Mouse (Mus musculus) MEL (cell line): Measurements from ENCODE around the gene Gm20715. TPM values are rescaled to one million over a fixed set of nuclear protein-coding genes. Genes with fewer than 3 reads are reported as not detected.

Experiments used
- DNase-seq: peaks from one replicate; pipeline ENCODE4 v3.0.0; 2011; ENCODE audit warnings: low read depth, low spot score
- H3K27ac ChIP-seq: 2 replicates; pipeline ENCODE4 v1.5.1; 2012; ENCODE audit warnings: low read depth, mild to moderate bottlenecking, control low read depth, low read length, moderate library complexity; ENCODE audit not compliant: control insufficient read depth
- H3K27me3 ChIP-seq, 2 experiments: fragments of 150-350 bp in 1 of 2; sonication (generic) in 1 of 2; 2 replicates each; pipeline ENCODE4 v1.6.1; 2012; ENCODE audit warnings: low read length in 2 of 2, mild to moderate bottlenecking in 2 of 2, improper control_type of control experiment in 1 of 2, moderate library complexity in 1 of 2; ENCODE audit not compliant: insufficient read depth in 2 of 2, control insufficient read depth in 1 of 2
- H3K36me3 ChIP-seq, 2 experiments: 2 replicates each; pipeline ENCODE4 v1.6.1; 2012 to 2014; ENCODE audit warnings: low read length in 2 of 2, improper control_type of control experiment in 1 of 2, inconsistent platforms in 1 of 2, mild to moderate bottlenecking in 1 of 2; ENCODE audit not compliant: insufficient read depth in 2 of 2, control insufficient read depth in 1 of 2
- H3K4me1 ChIP-seq, 2 experiments: fragments of 150-350 bp in 1 of 2; sonication (generic) in 1 of 2; 2 replicates each; pipeline ENCODE4 v1.6.1; 2012; ENCODE audit warnings: low read length in 2 of 2, improper control_type of control experiment in 1 of 2, mild to moderate bottlenecking in 1 of 2; ENCODE audit not compliant: insufficient read depth in 2 of 2, control insufficient read depth in 1 of 2
- H3K4me3 ChIP-seq, 2 experiments: fragments of 150-350 bp in 1 of 2; sonication (generic) in 1 of 2; 2 replicates each; pipeline ENCODE4 v1.5.1; 2012; ENCODE audit warnings: low read depth in 2 of 2, low read length in 2 of 2, mild to moderate bottlenecking in 2 of 2, moderate library complexity in 2 of 2, control low read depth in 1 of 2, improper control_type of control experiment in 1 of 2; ENCODE audit not compliant: control insufficient read depth in 1 of 2, insufficient read depth in 1 of 2
- H3K79me2 ChIP-seq: 2 replicates; pipeline ENCODE4 v1.6.1; 2012; ENCODE audit warnings: mild to moderate bottlenecking, low read length, moderate library complexity; ENCODE audit not compliant: control insufficient read depth, poor library complexity, insufficient read depth
- H3K9ac ChIP-seq: 2 replicates; pipeline ENCODE4 v1.6.1; 2012; ENCODE audit warnings: low read depth, mild to moderate bottlenecking, control low read depth, low read length, moderate library complexity; ENCODE audit not compliant: control insufficient read depth, poor library complexity, severe bottlenecking
- H3K9me3 ChIP-seq: fragments of 150-350 bp; sonication (generic); replicated peaks from 2 replicates; pipeline ENCODE4 v1.6.1; 2012; ENCODE audit warnings: mild to moderate bottlenecking, low read length, improper control_type of control experiment, moderate library complexity; ENCODE audit not compliant: insufficient read depth
- BHLHE40 ChIP-seq: IDR thresholded peaks from 2 replicates; pipeline ENCODE4 v1.6.1; 2012; ENCODE audit warnings: low read depth, mild to moderate bottlenecking, inconsistent platforms, low read length, improper control_type of control experiment, borderline replicate concordance
- CTCF ChIP-seq, 3 experiments: IDR thresholded peaks in 2 of 3; conservative IDR thresholded peaks in 1 of 3; 2 replicates each; pipeline ENCODE4 v1.5.1; 2011 to 2012; ENCODE audit warnings: low read length in 3 of 3, low read depth in 2 of 3, mild to moderate bottlenecking in 2 of 3, improper control_type of control experiment in 1 of 3, inconsistent platforms in 1 of 3, mixed read lengths in 1 of 3, moderate library complexity in 1 of 3; ENCODE audit not compliant: control insufficient read depth in 1 of 3, insufficient read depth in 1 of 3, poor library complexity in 1 of 3, severe bottlenecking in 1 of 3
- EP300 ChIP-seq, 2 experiments: IDR thresholded peaks; 2 replicates each; pipeline ENCODE4 v1.6.1; 2011; ENCODE audit warnings: improper control_type of control experiment in 2 of 2, low read length in 2 of 2, low read depth in 1 of 2, mild to moderate bottlenecking in 1 of 2
- HCFC1 ChIP-seq: IDR thresholded peaks from 2 replicates; pipeline ENCODE4 v1.6.1; 2012; ENCODE audit warnings: low read depth, mild to moderate bottlenecking, inconsistent platforms, low read length, improper control_type of control experiment, moderate library complexity
- KAT2A ChIP-seq: conservative IDR thresholded peaks from 2 replicates; pipeline ENCODE4 v1.6.1; 2012; ENCODE audit warnings: low read depth, low read length, improper control_type of control experiment, inconsistent platforms
- MAZ ChIP-seq: IDR thresholded peaks from 2 replicates; pipeline ENCODE4 v1.6.1; 2012; ENCODE audit warnings: low read depth, mild to moderate bottlenecking, inconsistent platforms, low read length, improper control_type of control experiment
- MEF2A ChIP-seq: IDR thresholded peaks from 2 replicates; pipeline ENCODE4 v1.6.1; 2014; ENCODE audit warnings: low read depth, mild to moderate bottlenecking, inconsistent platforms, low read length, improper control_type of control experiment; ENCODE audit not compliant: poor library complexity, insufficient replicate concordance, severe bottlenecking; ENCODE audit errors: extremely low read depth
- NRF1 ChIP-seq: IDR thresholded peaks from 2 replicates; pipeline ENCODE4 v1.6.1; 2014; ENCODE audit warnings: low read depth, mild to moderate bottlenecking, inconsistent platforms, low read length, improper control_type of control experiment, moderate library complexity; ENCODE audit not compliant: poor library complexity, insufficient read depth, severe bottlenecking
- POLR2A ChIP-seq, 2 experiments: IDR thresholded peaks; 2 replicates each; pipeline ENCODE4 v1.6.1; 2011 to 2012; ENCODE audit warnings: low read length in 2 of 2, mild to moderate bottlenecking in 2 of 2, control low read depth in 1 of 2, improper control_type of control experiment in 1 of 2, low read depth in 1 of 2, moderate library complexity in 1 of 2; ENCODE audit not compliant: control insufficient read depth in 1 of 2, insufficient read depth in 1 of 2, poor library complexity in 1 of 2
- POLR2AphosphoS2 ChIP-seq: IDR thresholded peaks from 2 replicates; pipeline ENCODE4 v1.6.1; 2011; ENCODE audit warnings: low read length, improper control_type of control experiment
- SIN3A ChIP-seq: IDR thresholded peaks from 2 replicates; pipeline ENCODE4 v1.6.1; 2012; ENCODE audit warnings: low read length, improper control_type of control experiment, inconsistent platforms
- TAL1 ChIP-seq: IDR thresholded peaks from 2 replicates; pipeline ENCODE4 v1.6.1; 2012; ENCODE audit warnings: mild to moderate bottlenecking, inconsistent platforms, low read length, moderate library complexity, mixed read lengths
- TBP ChIP-seq: IDR thresholded peaks from 2 replicates; pipeline ENCODE4 v1.8.0; 2011; ENCODE audit warnings: low read depth, low read length, improper control_type of control experiment
- USF1 ChIP-seq: IDR thresholded peaks from 2 replicates; pipeline ENCODE4 v1.6.1; 2014; ENCODE audit warnings: low read depth, mild to moderate bottlenecking, inconsistent platforms, low read length, improper control_type of control experiment, moderate library complexity
- ZC3H11A ChIP-seq: IDR thresholded peaks from 2 replicates; pipeline ENCODE4 v1.6.1; 2012; ENCODE audit warnings: low read depth, mild to moderate bottlenecking, inconsistent platforms, low read length, improper control_type of control experiment
- ZMIZ1 ChIP-seq: IDR thresholded peaks from 2 replicates; pipeline ENCODE4 v1.6.1; 2012; ENCODE audit warnings: low read depth, mild to moderate bottlenecking, inconsistent platforms, low read length, improper control_type of control experiment, moderate library complexity
- ZNF384 ChIP-seq: IDR thresholded peaks from 2 replicates; pipeline ENCODE4 v1.6.1; 2012; ENCODE audit warnings: low read depth, mild to moderate bottlenecking, inconsistent platforms, low read length, improper control_type of control experiment
- polyA plus RNA-seq, 2 experiments: library from polyadenylated mRNA; stranded (reverse) in 1 of 2; unstranded in 1 of 2; fragments of >175 nt in 1 of 2; fragments of >200 nt in 1 of 2; gene quantifications; 2 replicates each; pipeline versions ENCODE4 v1.2.1 to v1.2.4; 2012; ENCODE audit warnings: low replicate concordance in 2 of 2, low read depth in 1 of 2; ENCODE audit not compliant: insufficient read length in 2 of 2, insufficient read depth in 1 of 2, missing spikeins in 1 of 2
- total RNA-seq: library from RNA; depleted of rRNA; stranded (reverse); fragments of 300-350 nt; gene quantifications from 2 replicates; pipeline ENCODE4 v1.2.3, GENCODE M21; 2012; rRNA removed

Gm20715 gene
- total and polyA plus RNA-seq, 3 experiments = not detected

DNA sequence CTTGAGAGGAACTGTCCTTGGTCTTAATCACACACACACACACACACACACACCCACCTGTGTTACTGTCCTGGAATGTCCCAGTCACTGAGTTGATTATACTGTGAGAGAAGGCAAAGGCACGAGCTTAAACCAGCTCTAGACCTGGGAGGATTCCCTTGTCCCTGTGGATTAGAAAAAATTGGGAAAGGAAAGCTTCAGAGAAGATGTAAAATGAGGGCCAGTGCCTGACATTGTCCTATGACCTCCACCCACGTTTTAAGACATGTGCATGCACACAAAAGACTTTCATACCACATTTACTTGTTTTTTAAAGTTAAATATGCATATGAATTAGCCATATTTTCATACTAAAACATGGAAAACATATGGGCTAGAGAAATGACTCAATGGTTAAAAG lies 76.8 kb downstream of the Gm20715 start, which contains the start of gene Olfr5:
Gene Olfr5, minus strand, starts transcription at position 101 of the 400 bp plus-strand sequence.
- Histone ChIP-seq H3K9ac (no peak within 1 kb of the TSS), H3K79me2 (no peaks in the 10 kb centered on the region), H3K4me1 (no peaks in the 10 kb centered on the region), H3K36me3 (no peaks in the 10 kb centered on the region), H3K4me3 (no peak within 1 kb of the TSS), H3K27ac (no peak within 1 kb of the TSS), H3K9me3 (no peaks in the 10 kb centered on the region), H3K27me3 (no peaks in the 10 kb centered on the region)
- no peak for DNase-seq
- TF ChIP-seq CTCF (IDR thresholded peaks at IDR 0.05 in 2 of 3, conservative IDR thresholded peaks at IDR 0.05 in 1 of 3; ENCODE audit: control insufficient read depth in 1 of 3, insufficient read depth in 1 of 3, low read depth in 2 of 3, low read length in 3 of 3, poor library complexity in 1 of 3, severe bottlenecking in 1 of 3) (no peak), ZMIZ1 (no peak), MAZ (no peak), EP300 (IDR thresholded peaks at IDR 0.05; ENCODE audit: low read depth in 1 of 2, low read length in 2 of 2) (no peak), BHLHE40 (no peak), USF1 (no peak), ZC3H11A (no peak), HCFC1 (no peak), KAT2A (no peak), POLR2A (IDR thresholded peaks at IDR 0.05; ENCODE audit: control insufficient read depth in 1 of 2, insufficient read depth in 1 of 2, low read depth in 1 of 2, low read length in 2 of 2, poor library complexity in 1 of 2) (no peak), ZNF384 (no peak), TAL1 (no peak), MEF2A (no peak), TBP (no peak), NRF1 (no peak), POLR2AphosphoS2 (no peak), SIN3A (no peak)

Other genes with a start within 250 kb of the Gm20715 start
- gene Zfp444, start 238.1 kb upstream of the Gm20715 start, total RNA-seq = 16.2 and 18.2 TPM in 2 replicates
- 10 to 100 TPM in 1 of 2 experiments, not detected in 1; 24.2 TPM for gene Zfp444, start 238.1 kb upstream of the Gm20715 start, polyA plus RNA-seq
- gene Galp, start 213.2 kb upstream of the Gm20715 start, total RNA-seq = not detected in 2 replicates
- gene Galp, start 213.2 kb upstream of the Gm20715 start, polyA plus RNA-seq = not detected
- gene Zscan5b, start 188.0 kb upstream of the Gm20715 start, total RNA-seq = not detected in 2 replicates
- not detected for gene Zscan5b, start 188.0 kb upstream of the Gm20715 start, polyA plus RNA-seq
- not detected in 2 replicates for gene Epp13, start 157.6 kb upstream of the Gm20715 start, total RNA-seq
- under 1 TPM in 1 of 2 experiments, not detected in 1; 0.14 TPM for gene Epp13, start 157.6 kb upstream of the Gm20715 start, polyA plus RNA-seq
- 3.4 and 3.9 TPM in 2 replicates for gene Zfp667, start 123.7 kb upstream of the Gm20715 start, total RNA-seq
- gene Zfp667, start 123.7 kb upstream of the Gm20715 start, polyA plus RNA-seq = 1 to 10 TPM in 1 of 2 experiments, not detected in 1; 5.3 TPM
- gene Zfp583, start 79.0 kb upstream of the Gm20715 start, total RNA-seq = not detected in 2 replicates
- gene Zfp583, start 79.0 kb upstream of the Gm20715 start, polyA plus RNA-seq = not detected
- not detected in 2 replicates for gene Gm3854, start 66.5 kb upstream of the Gm20715 start, total RNA-seq
- gene Gm3854, start 66.5 kb upstream of the Gm20715 start, polyA plus RNA-seq = not detected
- gene Zfp78, start 47.0 kb upstream of the Gm20715 start, total RNA-seq = 0.42 and 0.50 TPM in 2 replicates
- gene Zfp78, start 47.0 kb upstream of the Gm20715 start, polyA plus RNA-seq = under 1 TPM in 1 of 2 experiments, not detected in 1; 0.67 TPM
- 1.6 and 2.8 TPM in 2 replicates for gene Zfp28, start 27.0 kb upstream of the Gm20715 start, total RNA-seq
- gene Zfp28, start 27.0 kb upstream of the Gm20715 start, polyA plus RNA-seq = 1 to 10 TPM in 1 of 2 experiments, not detected in 1; 3.3 TPM
- not detected in 2 replicates for gene Smim17, start 11.6 kb upstream of the Gm20715 start, total RNA-seq
- not detected for gene Smim17, start 11.6 kb upstream of the Gm20715 start, polyA plus RNA-seq
- gene Olfr1344, start 28.4 kb downstream of the Gm20715 start, total RNA-seq = not detected in 2 replicates
- not detected for gene Olfr1344, start 28.4 kb downstream of the Gm20715 start, polyA plus RNA-seq
- not detected in 2 replicates for gene Olfr1336, start 45.9 kb downstream of the Gm20715 start, total RNA-seq
- under 1 TPM in 1 of 2 experiments, not detected in 1; 0.01 TPM for gene Olfr1336, start 45.9 kb downstream of the Gm20715 start, polyA plus RNA-seq
- gene Olfr1346, start 56.8 kb downstream of the Gm20715 start, total RNA-seq = not detected in 2 replicates
- not detected for gene Olfr1346, start 56.8 kb downstream of the Gm20715 start, polyA plus RNA-seq
- gene Olfr5, start 76.7 kb downstream of the Gm20715 start, total RNA-seq = not detected in 2 replicates
- not detected for gene Olfr5, start 76.7 kb downstream of the Gm20715 start, polyA plus RNA-seq
- not detected in 2 replicates for gene Olfr1347, start 89.5 kb downstream of the Gm20715 start, total RNA-seq
- not detected for gene Olfr1347, start 89.5 kb downstream of the Gm20715 start, polyA plus RNA-seq
- not detected in 2 replicates for gene Olfr1348, start 98.5 kb downstream of the Gm20715 start, total RNA-seq
- not detected for gene Olfr1348, start 98.5 kb downstream of the Gm20715 start, polyA plus RNA-seq
- gene Olfr1349, start 112.7 kb downstream of the Gm20715 start, total RNA-seq = not detected in 2 replicates
- gene Olfr1349, start 112.7 kb downstream of the Gm20715 start, polyA plus RNA-seq = not detected
- gene Olfr1350, start 154.6 kb downstream of the Gm20715 start, total RNA-seq = not detected in 2 replicates
- not detected for gene Olfr1350, start 154.6 kb downstream of the Gm20715 start, polyA plus RNA-seq